In the genomic region with DNA sequence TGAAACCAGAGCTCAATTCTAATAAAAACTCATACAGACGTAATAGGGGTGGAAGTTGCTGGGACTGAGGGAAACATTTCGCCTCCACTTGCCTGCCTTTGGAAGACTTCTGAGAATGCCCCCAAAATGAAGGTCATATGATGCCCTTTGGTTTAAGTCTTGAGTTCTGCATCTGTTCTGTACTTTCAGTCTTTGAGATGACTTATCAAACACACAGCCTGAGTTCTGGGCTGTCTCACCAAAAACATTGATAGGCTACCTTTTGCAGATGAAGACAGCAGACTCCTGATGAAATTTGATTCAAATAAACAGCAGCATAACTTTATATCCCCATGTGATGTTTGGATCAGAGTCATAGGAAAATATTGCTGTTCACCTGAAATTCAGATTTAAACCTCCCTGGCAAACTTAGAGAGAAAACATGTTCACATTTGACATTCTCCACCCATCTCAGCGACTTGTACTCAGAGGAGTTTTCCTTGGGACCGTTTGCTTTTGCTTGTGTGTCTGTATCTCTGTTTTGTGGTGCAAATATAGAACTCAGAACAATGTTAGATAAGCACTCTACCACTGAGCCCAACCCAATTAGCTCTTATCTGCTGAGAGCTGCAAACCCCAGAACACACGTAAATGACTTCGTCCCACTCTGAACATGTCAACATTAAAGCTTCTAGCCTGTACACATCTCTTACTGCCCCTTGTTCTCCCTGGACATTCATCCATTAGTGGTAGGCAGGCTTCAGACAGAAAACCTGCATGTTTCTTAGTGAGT, we compare ENCODE assay signal across 18 mouse cellular contexts.
DNase-seq lines count a peak whose midpoint lies in the region; ATAC-seq lines count a peak whose summit lies in the region.
"Had no signal": no experiment of that assay in that cellular context is flagged by ENCODE, and none has a peak within 500 bp of the region (broad histone marks: within the 10 kb centered on the region; RNA-seq: fewer than 3 reads in every experiment).

No protein-coding gene starts in this region.

- 39% methylated on average over 6 of the region's 6 CpGs for WGBS in heart, embryonic 16.5 days

- no peak for DNase-seq in heart, adult 9 months (ENCODE audit: low spot score in 2 of 2)
- peak; percentile 60 for DNase-seq in MEL-GATA-1-ER (ENCODE audit: extremely low read depth, low read depth)
- no peak for DNase-seq in frontal cortex, postnatal 14 days (ENCODE audit: low spot score in 2 of 2)
- no peak for DNase-seq in testis, postnatal 10 days (ENCODE audit: low spot score)
- no peak for DNase-seq in layer of hippocampus, postnatal 14 days (ENCODE audit: low spot score in 2 of 2)
- DNase-seq: adrenal gland, adult 8-10 months; forebrain, postnatal 0 days; kidney, adult 18-20 months; layer of hippocampus, postnatal 36 days; left cerebral cortex, postnatal 4 days; lung, postnatal 14 days; right cerebral cortex, postnatal 14 days had no signal

- H3K4me2 ChIP-seq in heart, embryonic 16.5 days (ENCODE audit: low read depth, low read length): no peak overlapping the region; the same call in 1 of the 2 replicates
- H3K4me2 ChIP-seq: hindbrain, embryonic 14.5 days; midbrain, embryonic 15.5 days had no signal

- H3K27ac ChIP-seq in heart, embryonic 16.5 days (ENCODE audit: low read length): peak overlapping the region; percentile 77
- H3K27ac ChIP-seq: hindbrain, embryonic 14.5 days; midbrain, embryonic 15.5 days had no signal

- H3K4me1 ChIP-seq in heart, embryonic 16.5 days (ENCODE audit: control insufficient read depth, insufficient read depth, low read length): peaks cover 22% of the 10 kb centered on the region
- H3K4me1 ChIP-seq: midbrain, embryonic 15.5 days had no signal

- H3K9ac ChIP-seq in heart, embryonic 16.5 days (ENCODE audit: low read length): no peak overlapping the region; the same call in 1 of the 2 replicates
- H3K9ac ChIP-seq: forebrain, postnatal 0 days; hindbrain, embryonic 14.5 days; midbrain, embryonic 15.5 days had no signal

- ATAC-seq in heart, embryonic 16.5 days (replicated peaks; ENCODE audit: extremely low read depth, insufficient read depth, low FRiP score): peak; percentile 47; the same call in 1 of the 2 replicates
- ATAC-seq in erythroblast, adult 5-6 weeks (replicated peaks; ENCODE audit: low FRiP score, poor library complexity, severe bottlenecking): peak; percentile 27; the same call in 1 of the 2 replicates
- peak; percentile 80 for ATAC-seq in megakaryocyte progenitor cell, adult 5-6 weeks (replicated peaks; ENCODE audit: poor library complexity)
- ATAC-seq: CD4-positive, CD25-positive, alpha-beta regulatory T cell, adult 4 months; forebrain, postnatal 0 days; midbrain, embryonic 15.5 days had no signal

- H3K36me3 ChIP-seq in heart, embryonic 16.5 days (ENCODE audit: control insufficient read depth, insufficient read depth): no peaks in the 10 kb centered on the region
- H3K36me3 ChIP-seq: midbrain, embryonic 15.5 days had no signal

- H3K9me3 ChIP-seq in heart, embryonic 16.5 days (replicated peaks; ENCODE audit: control insufficient read depth, low read length): no peaks in the 10 kb centered on the region
- H3K9me3 ChIP-seq: midbrain, embryonic 15.5 days had no signal

- no peaks in the 10 kb centered on the region for H3K27me3 ChIP-seq in heart, embryonic 16.5 days (ENCODE audit: control insufficient read depth, insufficient read depth, low read length)
- H3K27me3 ChIP-seq: midbrain, embryonic 15.5 days had no signal

- no peak overlapping the region for H3K4me3 ChIP-seq in heart, embryonic 16.5 days (ENCODE audit: low read length)
- H3K4me3 ChIP-seq: midbrain, embryonic 15.5 days had no signal

Comparison
In these comparisons a context has a peak if more than half of its experiments do, and no peak if none do; other contexts are left out.
1. ATAC-seq: peak in every context shown above with its lines; median percentile 80 in megakaryocyte progenitor cell, adult 5-6 weeks; 47 in heart, embryonic 16.5 days; 27 in erythroblast, adult 5-6 weeks.